Mouse (Mus musculus): ENCODE measurements around the gene Tdpoz3.
"Not testable (repeated sequence)": the region's sequence is repeated elsewhere in the genome, so short reads cannot be mapped to it uniquely, and the experiment has no call there.

The Tdpoz3 gene

DNA sequence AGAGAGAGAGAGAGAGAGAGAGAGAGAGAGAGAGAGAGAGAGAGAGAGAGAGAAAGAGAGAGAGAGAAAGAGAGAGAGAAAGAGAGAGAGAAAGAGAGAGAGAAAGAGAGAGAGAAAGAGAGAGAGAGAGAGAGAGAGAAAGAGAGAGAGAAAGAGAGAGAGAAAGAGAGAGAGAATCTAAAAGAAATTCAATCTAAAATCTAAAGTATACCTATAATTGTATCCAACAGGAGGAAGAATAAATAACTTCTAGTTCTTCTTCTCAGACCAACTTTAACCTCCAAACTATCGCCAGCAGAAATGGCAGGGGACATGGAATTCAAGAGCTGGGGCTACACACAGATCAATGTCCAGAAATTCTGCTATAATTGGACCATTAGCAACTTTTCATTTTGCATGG is at the start of gene Tdpoz3:
Tdpoz3 (plus strand) TSS at position 301 of the 400 bp plus-strand sequence.
- not testable (repeated sequence) for DNase-seq (ENCODE audit: low spot score)

DNA sequence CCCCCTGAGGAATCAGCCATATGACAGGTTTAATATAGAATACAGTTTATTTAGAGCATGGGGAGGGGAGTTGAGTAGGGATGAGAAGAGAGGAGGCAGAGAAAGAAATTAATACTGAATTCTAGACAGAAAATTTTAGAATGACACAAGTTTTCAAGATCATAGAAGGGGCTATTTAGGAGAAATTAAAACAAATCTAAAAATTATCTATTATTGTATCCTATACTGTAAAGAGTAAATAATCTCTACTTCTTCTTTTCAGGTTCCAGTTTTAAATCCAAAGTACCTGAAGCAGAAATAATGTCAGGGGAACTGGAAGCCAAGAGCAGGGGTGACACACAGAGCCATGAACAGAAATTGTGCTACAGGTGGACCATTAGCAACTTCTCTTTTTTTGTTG is 29.7 kb upstream of the Tdpoz3 start, which contains the start of gene Tdpoz4:
Tdpoz4 (plus strand) TSS at position 301 of the 400 bp plus-strand sequence.
- DNase-seq (ENCODE audit: low spot score) = not testable (repeated sequence)

DNA sequence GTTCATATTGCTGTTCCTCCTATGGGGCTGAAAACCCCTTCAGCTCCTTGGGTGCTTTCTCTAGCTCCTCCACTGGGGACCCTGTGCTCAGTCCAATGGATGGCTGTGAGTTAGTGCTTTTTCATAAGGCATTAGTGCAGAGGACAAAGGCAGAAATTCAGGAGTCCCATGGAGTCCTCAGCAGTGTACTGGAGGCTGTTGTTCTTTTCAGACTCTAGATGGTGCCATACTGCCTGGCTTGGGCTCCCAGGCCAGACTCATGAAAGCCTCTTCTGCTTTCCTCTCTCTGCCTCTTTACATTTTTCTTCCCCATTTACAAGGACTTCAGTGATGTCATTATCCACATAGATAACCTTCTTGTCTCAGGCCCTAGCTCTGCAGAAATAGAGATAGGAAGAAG is 12.5 kb upstream of the Tdpoz3 start:
- not testable (repeated sequence) for DNase-seq (ENCODE audit: low spot score)

DNA sequence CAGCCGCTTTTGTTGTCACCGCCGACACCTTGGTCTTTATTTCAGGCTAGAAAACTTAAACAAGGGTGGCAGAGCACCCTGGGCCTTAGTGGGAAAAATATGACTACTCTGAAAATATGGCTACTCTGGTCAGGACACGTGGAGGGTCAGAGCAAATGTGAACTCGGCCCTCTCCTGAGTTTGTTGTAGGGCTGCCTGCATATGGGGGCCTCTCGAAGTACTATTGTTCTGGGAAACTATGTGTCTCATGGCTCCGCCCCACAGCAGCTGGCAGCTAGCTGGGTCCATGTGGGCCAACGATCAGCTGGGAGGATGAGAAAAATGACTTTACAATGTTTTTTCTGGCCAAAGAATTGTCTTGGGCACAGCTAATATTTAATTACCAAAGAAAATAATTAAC is 33.1 kb downstream of the Tdpoz3 start:
- DNase-seq (ENCODE audit: low spot score) = not testable (repeated sequence)

DNA sequence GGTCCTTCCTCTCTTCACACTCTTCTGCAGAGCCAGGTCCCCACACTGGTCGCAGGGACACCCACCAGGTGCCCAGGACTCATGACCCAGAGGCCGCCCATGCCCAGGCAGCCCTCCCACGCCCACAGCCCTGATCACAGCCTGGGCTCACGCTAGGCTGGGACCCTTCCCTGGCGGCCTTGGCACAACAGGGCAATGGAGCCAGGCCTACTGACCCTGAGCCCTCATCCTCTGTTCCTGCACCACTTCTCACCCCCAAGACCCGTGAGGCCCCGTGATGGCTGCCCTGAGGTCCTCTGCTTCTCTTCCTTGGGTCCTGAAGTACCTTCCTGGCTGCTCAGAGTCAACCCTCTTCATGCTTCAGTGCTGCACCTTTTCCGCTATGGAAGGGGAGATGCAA is 44.8 kb downstream of the Tdpoz3 start:
- DNase-seq (ENCODE audit: low spot score) = not testable (repeated sequence)

Data from urinary bladder, postnatal 25 days (tissue).